Mouse (Mus musculus) lung, embryonic 14.5 days (tissue): ENCODE measurements around the gene Nmnat2. TPM values are rescaled to one million over a fixed set of nuclear protein-coding genes. Genes with fewer than 3 reads are reported as not detected.

Experiments used
- ATAC-seq: fragments of 200-750 bp; cut with Nextera tagmentation; 2 replicates; pipeline ENCODE4 v1.8.0; 2017; ENCODE audit warnings: mild to moderate bottlenecking, moderate TSS enrichment, moderate library complexity; ENCODE audit not compliant: insufficient read depth
- DNase-seq: peaks from one replicate; pipeline ENCODE4 v3.0.0-alpha.2; 2015
- H3K27ac ChIP-seq: fragments of 300-500 bp; sonication (generic); 2 replicates; pipeline ENCODE4 v1.5.1; 2014; ENCODE audit warnings: low read depth, mild to moderate bottlenecking, moderate library complexity
- H3K27me3 ChIP-seq: fragments of 300-500 bp; sonication (generic); 2 replicates; pipeline ENCODE4 v1.6.1; 2014; ENCODE audit warnings: low read length, control low read depth; ENCODE audit not compliant: insufficient read depth
- H3K36me3 ChIP-seq: fragments of 300-500 bp; sonication (generic); 2 replicates; pipeline ENCODE4 v1.6.1; 2014; ENCODE audit warnings: control low read depth; ENCODE audit not compliant: insufficient read depth
- H3K4me1 ChIP-seq: fragments of 300-500 bp; sonication (generic); 2 replicates; pipeline ENCODE4 v1.6.1; 2014; ENCODE audit warnings: antibody characterized with exemption, control low read depth; ENCODE audit not compliant: insufficient read depth
- H3K4me2 ChIP-seq: fragments of 300-500 bp; sonication (generic); 2 replicates; pipeline ENCODE4 v1.6.1; 2014; ENCODE audit warnings: mild to moderate bottlenecking
- H3K4me3 ChIP-seq: fragments of 300-500 bp; sonication (generic); 2 replicates; pipeline ENCODE4 v1.5.1; 2014; ENCODE audit warnings: low read depth, low read length
- H3K9ac ChIP-seq: fragments of 300-500 bp; sonication (generic); 2 replicates; pipeline ENCODE4 v1.6.1; 2014
- H3K9me3 ChIP-seq: fragments of 300-500 bp; sonication (generic); 2 replicates; pipeline ENCODE4 v1.6.1; 2016; ENCODE audit warnings: low read depth, low read length, control low read depth
- CTCF ChIP-seq: IDR thresholded peaks from 2 replicates; pipeline ENCODE4 v1.5.1; 2016; ENCODE audit warnings: antibody characterized with exemption, low read depth
- WGBS: fragments of 180-500 bp; shearing (Covaris S2); extraction: QIAGEN DNeasy Blood & Tissue Kit; methylation state at CpG from one replicate; pipeline ENCODE4 v1.1.7; 2014; 5-methylcytosine and 5-hydroxymethylcytosine counted together
- polyA plus RNA-seq: library from polyadenylated mRNA; unstranded; fragments of >200 nt; fragmentation: Nextera tagmentation; extraction: Ambion mirVana; gene quantifications from 2 replicates; pipeline ENCODE4 v1.2.1, GENCODE M21; 2014

The Nmnat2 gene
- polyA plus RNA-seq, 1 experiment from 2014 or later: 3.6 TPM

GRCm38 (mm10) chr1:153019623-153020022, 64.8 kb downstream of the Nmnat2 start:
- Histone ChIP-seq H3K36me3 (no peaks in the 10 kb centered on the region), H3K4me3 (no peak overlapping the region), H3K27me3 (no peaks in the 10 kb centered on the region), H3K9ac (no peak overlapping the region), H3K4me2 (no peak overlapping the region), H3K4me1 (peaks cover 12% of the 10 kb centered on the region), H3K27ac (no peak overlapping the region), H3K9me3 (no peaks in the 10 kb centered on the region)
- DNase-seq: peak; percentile 38
- TF ChIP-seq CTCF: no peak
- no peak for ATAC-seq
- 64% methylated on average over 3 of the region's 3 CpGs for WGBS

GRCm38 (mm10) chr1:153021034-153021638, 66.3 kb downstream of the Nmnat2 start:
- Histone ChIP-seq H3K9ac (no peak overlapping the region), H3K4me3 (no peak overlapping the region), H3K9me3 (no peaks in the 10 kb centered on the region), H3K27ac (no peak overlapping the region), H3K4me1 (peaks cover 3% of the 10 kb centered on the region; the same call in 1 of the 2 replicates), H3K4me2 (no peak overlapping the region), H3K36me3 (no peaks in the 10 kb centered on the region), H3K27me3 (no peaks in the 10 kb centered on the region)
- WGBS: 22% methylated on average over 7 of the region's 7 CpGs
- no peak for DNase-seq
- TF ChIP-seq CTCF: no peak
- no peak for ATAC-seq

GRCm38 (mm10) chr1:153023018-153023417, 68.2 kb downstream of the Nmnat2 start:
- WGBS: 74% methylated on average over 4 of the region's 4 CpGs
- Histone ChIP-seq H3K4me3 (no peak overlapping the region), H3K4me1 (no peaks in the 10 kb centered on the region), H3K9ac (no peak overlapping the region), H3K27ac (no peak overlapping the region), H3K36me3 (no peaks in the 10 kb centered on the region), H3K4me2 (no peak overlapping the region), H3K27me3 (no peaks in the 10 kb centered on the region), H3K9me3 (no peaks in the 10 kb centered on the region)
- ATAC-seq (no peak), DNase-seq (no peak)
- no peak for TF ChIP-seq CTCF

GRCm38 (mm10) chr1:153023875-153024274, 69.1 kb downstream of the Nmnat2 start:
- H3K4me2 ChIP-seq: no peak overlapping the region
- H3K9me3 ChIP-seq: no peaks in the 10 kb centered on the region
- no peaks in the 10 kb centered on the region for H3K4me1 ChIP-seq
- WGBS: 84% methylated on average over 2 of the region's 2 CpGs
- no peak for DNase-seq
- H3K36me3 ChIP-seq: no peaks in the 10 kb centered on the region
- no peak overlapping the region for H3K4me3 ChIP-seq
- H3K9ac ChIP-seq: no peak overlapping the region
- ATAC-seq: no peak
- TF ChIP-seq CTCF: no peak
- no peaks in the 10 kb centered on the region for H3K27me3 ChIP-seq
- no peak overlapping the region for H3K27ac ChIP-seq

GRCm38 (mm10) chr1:153024453-153024852, 69.7 kb downstream of the Nmnat2 start:
- DNase-seq: no peak
- Histone ChIP-seq H3K36me3 (no peaks in the 10 kb centered on the region), H3K9ac (no peak overlapping the region), H3K4me2 (no peak overlapping the region), H3K4me3 (no peak overlapping the region), H3K4me1 (no peaks in the 10 kb centered on the region), H3K27me3 (no peaks in the 10 kb centered on the region), H3K9me3 (no peaks in the 10 kb centered on the region), H3K27ac (no peak overlapping the region)
- no peak for ATAC-seq
- WGBS: 29% methylated on average over 2 of the region's 2 CpGs
- no peak for TF ChIP-seq CTCF

- Histone ChIP-seq H3K27ac (no peak overlapping the region), H3K9me3 (no peaks in the 10 kb centered on the region), H3K4me2 (no peak overlapping the region), H3K36me3 (no peaks in the 10 kb centered on the region), H3K27me3 (no peaks in the 10 kb centered on the region), H3K4me1 (peaks cover 17% of the 10 kb centered on the region), H3K4me3 (no peak overlapping the region), H3K9ac (no peak overlapping the region)
- WGBS: 52% methylated on average over 6 of the region's 6 CpGs
- ATAC-seq: no peak
- no peak for DNase-seq
- TF ChIP-seq CTCF: no peak
These were observed 76.6 kb downstream of the Nmnat2 start for GRCm38 (mm10) chr1:153031345-153031744.

GRCm38 (mm10) chr1:153031954-153032353, 77.2 kb downstream of the Nmnat2 start:
- H3K27ac ChIP-seq: no peak overlapping the region
- H3K4me1 ChIP-seq: peaks cover 18% of the 10 kb centered on the region
- no peak overlapping the region for H3K4me3 ChIP-seq
- no peak overlapping the region for H3K4me2 ChIP-seq
- H3K9ac ChIP-seq: no peak overlapping the region
- 54% methylated on average over 12 of the region's 12 CpGs for WGBS
- no peaks in the 10 kb centered on the region for H3K36me3 ChIP-seq
- DNase-seq: no peak
- no peaks in the 10 kb centered on the region for H3K27me3 ChIP-seq
- no peaks in the 10 kb centered on the region for H3K9me3 ChIP-seq
- no peak for TF ChIP-seq CTCF
- no peak for ATAC-seq
